Mouse (Mus musculus) embryonic facial prominence, embryonic 11.5 days (tissue): ENCODE measurements around the gene Ntn4. TPM values are rescaled to one million over a fixed set of nuclear protein-coding genes. Genes with fewer than 3 reads are reported as not detected.
A peak's percentile ranks its signal among the peaks of the same experiment; 100 is the strongest.

ENCODE experiments used
- ATAC-seq: fragments of 200-750 bp; cut with Nextera tagmentation; replicated peaks from 2 replicates; pipeline ENCODE4 v1.8.0; 2017; ENCODE audit warnings: low read depth; ENCODE audit not compliant: insufficient number of reproducible peaks, low FRiP score, low TSS enrichment
- DNase-seq: peaks from one replicate; pipeline ENCODE4 v3.0.0-alpha.2; 2015; ENCODE audit warnings: low spot score
- H3K27ac ChIP-seq: fragments of 300-500 bp; sonication (generic); replicated peaks from 2 replicates; pipeline ENCODE4 v1.5.1; 2014; ENCODE audit warnings: mild to moderate bottlenecking, low read depth, low read length, control low read depth
- H3K27me3 ChIP-seq: fragments of 300-500 bp; sonication (generic); 2 replicates; pipeline ENCODE4 v1.6.1; 2014; ENCODE audit warnings: mild to moderate bottlenecking, low read length, moderate library complexity, mixed read lengths; ENCODE audit not compliant: control insufficient read depth, insufficient read depth
- H3K36me3 ChIP-seq: fragments of 300-500 bp; sonication (generic); replicated peaks from 2 replicates; pipeline ENCODE4 v1.6.1; 2014; ENCODE audit warnings: low read depth, mild to moderate bottlenecking, low read length, moderate library complexity, mixed read lengths; ENCODE audit not compliant: control insufficient read depth, insufficient read depth
- H3K4me1 ChIP-seq: fragments of 300-500 bp; sonication (generic); 2 replicates; pipeline ENCODE4 v1.6.1; 2014; ENCODE audit warnings: low read length, mixed read lengths; ENCODE audit not compliant: control insufficient read depth, insufficient read depth
- H3K4me2 ChIP-seq: fragments of 300-500 bp; sonication (generic); 2 replicates; pipeline ENCODE4 v1.6.1; 2014; ENCODE audit warnings: low read depth, mild to moderate bottlenecking, control low read depth, low read length, moderate library complexity
- H3K4me3 ChIP-seq: fragments of 300-500 bp; sonication (generic); 2 replicates; pipeline ENCODE4 v1.5.1; 2014; ENCODE audit warnings: low read depth, low read length, control low read depth
- H3K9ac ChIP-seq: fragments of 300-500 bp; sonication (generic); replicated peaks from 2 replicates; pipeline ENCODE4 v1.6.1; 2014; ENCODE audit warnings: mild to moderate bottlenecking, control low read depth, low read length
- H3K9me3 ChIP-seq: fragments of 300-500 bp; sonication (generic); replicated peaks from 2 replicates; pipeline ENCODE4 v1.6.1; 2016; ENCODE audit warnings: mild to moderate bottlenecking, low read length, inconsistent platforms, mixed read lengths; ENCODE audit not compliant: control insufficient read depth
- WGBS: fragments of 180-500 bp; shearing (Covaris S2); extraction: QIAGEN DNeasy Blood & Tissue Kit; methylation state at CpG from one replicate; pipeline ENCODE4 v1.1.7; 2014; 5-methylcytosine and 5-hydroxymethylcytosine counted together
- polyA plus RNA-seq: library from polyadenylated mRNA; unstranded; fragments of >200 nt; fragmentation: Nextera tagmentation; extraction: Ambion mirVana; gene quantifications from 2 replicates; pipeline ENCODE4 v1.2.1, GENCODE M21; 2014

The Ntn4 gene
- polyA plus RNA-seq: 0.17 and 0.50 TPM in 2 replicates

- peak; percentile 10 for DNase-seq
- peak within 1 kb of the TSS; percentile 35; the same call in 1 of the 2 replicates for H3K27ac ChIP-seq
Observed at GRCm38 (mm10) chr10:93640521-93640952, at the start of gene Ntn4. Gene Ntn4 (plus strand): TSS chr10:93640681.

DNA sequence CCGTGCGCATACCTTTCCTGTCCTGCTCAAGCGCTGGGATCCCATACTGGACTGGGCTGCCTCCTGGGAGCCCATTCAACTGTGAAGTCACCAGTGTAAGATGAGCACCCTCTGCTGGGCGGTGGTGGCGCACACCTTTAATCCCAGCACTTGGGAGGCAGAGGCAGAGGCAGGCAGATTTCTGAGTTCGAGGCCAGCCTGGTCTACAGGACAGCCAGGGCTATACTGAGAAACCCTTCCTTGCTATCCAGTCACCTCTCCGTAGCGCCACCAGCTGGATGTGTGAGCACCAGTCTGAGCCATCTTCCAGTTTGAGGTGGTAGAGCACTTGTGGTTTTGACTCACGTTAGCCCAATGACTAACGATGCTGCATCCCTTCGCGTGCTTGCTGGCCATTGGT lies 48.0 kb upstream of the Ntn4 start:
- no peaks in the 10 kb centered on the region for H3K9me3 ChIP-seq
- no peaks in the 10 kb centered on the region for H3K27me3 ChIP-seq
- DNase-seq (peak; percentile 19), ATAC-seq (no peak)
- H3K27ac ChIP-seq: no peak overlapping the region
- no peak overlapping the region for H3K4me2 ChIP-seq
- H3K4me1 ChIP-seq: no peaks in the 10 kb centered on the region
- WGBS: 57% methylated on average over 12 of the region's 12 CpGs
- H3K36me3 ChIP-seq: no peaks in the 10 kb centered on the region
- H3K4me3 ChIP-seq: no peak overlapping the region
- H3K9ac ChIP-seq: no peak overlapping the region

More at GRCm38 (mm10) chr10:93640521-93640952, at the start of gene Ntn4:
- ATAC-seq: 0 out of 2 replicates have a peak, but pooled peaks have one; percentile 5
- Histone ChIP-seq H3K27me3 (peaks cover 12% of the 10 kb centered on the region; the same call in 1 of the 2 replicates), H3K9me3 (no peaks in the 10 kb centered on the region), H3K4me3 (peak within 1 kb of the TSS; percentile 74), H3K9ac (peak within 1 kb of the TSS; percentile 77), H3K4me1 (peaks cover 2% of the 10 kb centered on the region), H3K36me3 (no peaks in the 10 kb centered on the region), H3K4me2 (peak within 1 kb of the TSS; percentile 100)
- 4% methylated on average over 27 of the region's 30 CpGs for WGBS

DNA sequence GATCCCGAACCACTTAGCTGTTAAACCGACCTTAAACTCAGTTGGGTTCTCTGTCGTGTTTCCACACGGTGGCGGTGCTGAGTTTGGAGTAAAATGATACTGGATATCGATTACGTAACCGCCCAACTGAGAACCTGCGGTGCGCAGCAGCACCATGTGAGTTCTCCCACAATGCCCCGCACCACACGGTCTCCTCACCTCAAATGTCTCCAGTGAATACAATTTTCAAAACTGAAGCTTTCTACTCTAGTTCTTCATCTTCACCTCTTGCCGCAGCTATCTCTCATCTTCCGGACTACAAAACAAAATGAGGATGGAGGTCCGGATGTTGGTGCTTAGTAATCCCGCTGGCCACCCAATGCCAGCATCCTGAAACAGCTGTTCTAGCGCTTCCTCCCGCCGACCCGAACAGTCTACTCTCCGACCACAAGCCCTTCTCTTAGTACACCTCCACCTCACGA lies 46.4 kb upstream of the Ntn4 start:
- WGBS: 2% methylated on average over 22 of the region's 22 CpGs
- Histone ChIP-seq H3K9me3 (no peaks in the 10 kb centered on the region), H3K4me3 (peak overlapping the region; percentile 32), H3K4me2 (peak overlapping the region; percentile 53), H3K27me3 (no peaks in the 10 kb centered on the region), H3K27ac (no peak overlapping the region), H3K4me1 (no peaks in the 10 kb centered on the region), H3K9ac (peak overlapping the region; percentile 46), H3K36me3 (no peaks in the 10 kb centered on the region)
- ATAC-seq (peak; percentile 58; the same call in 1 of the 2 replicates), DNase-seq (peak; percentile 95)

DNA sequence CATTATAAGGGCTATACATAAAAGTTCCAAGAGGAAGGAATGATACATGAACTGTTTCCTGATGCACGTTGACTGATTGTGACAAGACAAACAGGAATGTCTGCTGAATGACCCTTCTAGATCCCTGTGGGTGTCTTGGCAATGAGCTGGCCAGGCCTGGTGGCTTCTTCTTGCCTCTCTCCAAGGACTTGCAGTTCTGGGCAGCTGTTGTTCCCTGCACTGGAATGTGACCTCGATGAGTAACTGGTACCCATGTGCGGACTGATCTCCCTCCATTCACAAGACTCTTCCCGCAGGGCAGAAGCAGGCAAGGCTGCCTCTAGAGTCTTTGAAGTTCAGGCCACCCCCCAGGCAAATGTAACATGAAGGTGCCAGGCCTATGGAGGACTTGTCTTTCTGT lies 44.6 kb upstream of the Ntn4 start:
- Histone ChIP-seq H3K36me3 (no peaks in the 10 kb centered on the region), H3K4me1 (no peaks in the 10 kb centered on the region), H3K27me3 (no peaks in the 10 kb centered on the region), H3K27ac (no peak overlapping the region), H3K4me2 (no peak overlapping the region), H3K9ac (no peak overlapping the region), H3K4me3 (no peak overlapping the region), H3K9me3 (no peaks in the 10 kb centered on the region)
- DNase-seq: no peak
- WGBS: 67% methylated on average over 4 of the region's 4 CpGs
- ATAC-seq: no peak

GRCm38 (mm10) chr10:93596641-93597040 lies 43.8 kb upstream of the Ntn4 start:
- Histone ChIP-seq H3K4me1 (no peaks in the 10 kb centered on the region), H3K4me3 (no peak overlapping the region), H3K9me3 (no peaks in the 10 kb centered on the region), H3K9ac (no peak overlapping the region), H3K4me2 (no peak overlapping the region), H3K27me3 (no peaks in the 10 kb centered on the region), H3K27ac (no peak overlapping the region), H3K36me3 (no peaks in the 10 kb centered on the region)
- ATAC-seq (no peak), DNase-seq (no peak)
- 75% methylated on average over 3 of the region's 3 CpGs for WGBS

GRCm38 (mm10) chr10:93602309-93602708 lies 38.2 kb upstream of the Ntn4 start:
- H3K4me2 ChIP-seq: no peak overlapping the region
- H3K9ac ChIP-seq: no peak overlapping the region
- no peaks in the 10 kb centered on the region for H3K27me3 ChIP-seq
- no peaks in the 10 kb centered on the region for H3K36me3 ChIP-seq
- WGBS: 81% methylated on average over 5 of the region's 5 CpGs
- DNase-seq: no peak
- no peak overlapping the region for H3K4me3 ChIP-seq
- H3K4me1 ChIP-seq: no peaks in the 10 kb centered on the region
- H3K9me3 ChIP-seq: no peaks in the 10 kb centered on the region
- no peak overlapping the region for H3K27ac ChIP-seq
- ATAC-seq: no peak

GRCm38 (mm10) chr10:93603256-93603655 lies 37.2 kb upstream of the Ntn4 start:
- Histone ChIP-seq H3K36me3 (no peaks in the 10 kb centered on the region), H3K4me3 (no peak overlapping the region), H3K9ac (no peak overlapping the region), H3K4me2 (no peak overlapping the region), H3K27me3 (no peaks in the 10 kb centered on the region), H3K9me3 (no peaks in the 10 kb centered on the region), H3K4me1 (no peaks in the 10 kb centered on the region), H3K27ac (no peak overlapping the region)
- ATAC-seq (no peak), DNase-seq (no peak)
- WGBS: 100% methylated on average over 1 of the region's 1 CpGs

- Histone ChIP-seq H3K27me3 (no peaks in the 10 kb centered on the region), H3K9ac (no peak overlapping the region), H3K27ac (no peak overlapping the region), H3K9me3 (no peaks in the 10 kb centered on the region), H3K4me2 (no peak overlapping the region), H3K4me3 (no peak overlapping the region), H3K4me1 (no peaks in the 10 kb centered on the region), H3K36me3 (no peaks in the 10 kb centered on the region)
- DNase-seq (no peak), ATAC-seq (no peak)
- whole genome bisulfite sequencing: 87% methylated on average over 9 of the region's 9 CpGs
Observed at GRCm38 (mm10) chr10:93606326-93606725, 34.2 kb upstream of the Ntn4 start.
